Mouse (Mus musculus) intestine, embryonic 14.5 days (tissue): Measurements from ENCODE around the gene Vat1. TPM values are rescaled to one million over a fixed set of nuclear protein-coding genes. Genes with fewer than 3 reads are reported as not detected.

ENCODE experiments used
- ATAC-seq: fragments of 200-750 bp; cut with Nextera tagmentation; replicated peaks from 2 replicates; pipeline ENCODE4 v1.8.0; 2017; ENCODE audit warnings: low read depth, moderate number of reproducible peaks, moderate TSS enrichment, moderate library complexity; ENCODE audit not compliant: low FRiP score, low TSS enrichment
- DNase-seq: peaks from one replicate; pipeline ENCODE4 v3.0.0-alpha.2; 2018; ENCODE audit warnings: low spot score
- H3K27ac ChIP-seq: fragments of 300-500 bp; sonication (generic); 2 replicates; pipeline ENCODE4 v1.5.1; 2014; ENCODE audit warnings: low read depth, mild to moderate bottlenecking, control low read depth
- H3K27me3 ChIP-seq: fragments of 300-500 bp; sonication (generic); replicated peaks from 2 replicates; pipeline ENCODE4 v1.6.1; 2014; ENCODE audit warnings: low read length, control low read depth; ENCODE audit not compliant: control insufficient read depth, insufficient read depth
- H3K36me3 ChIP-seq: fragments of 300-500 bp; sonication (generic); 2 replicates; pipeline ENCODE4 v1.6.1; 2014; ENCODE audit warnings: low read length, control low read depth; ENCODE audit not compliant: control insufficient read depth, insufficient read depth
- H3K4me1 ChIP-seq: fragments of 300-500 bp; sonication (generic); replicated peaks from 2 replicates; pipeline ENCODE4 v1.6.1; 2014; ENCODE audit warnings: low read length, control low read depth, mixed read lengths; ENCODE audit not compliant: control insufficient read depth, insufficient read depth
- H3K4me2 ChIP-seq: fragments of 300-500 bp; sonication (generic); 2 replicates; pipeline ENCODE4 v1.6.1; 2014; ENCODE audit warnings: low read length
- H3K4me3 ChIP-seq: fragments of 300-500 bp; sonication (generic); 2 replicates; pipeline ENCODE4 v1.5.1; 2014; ENCODE audit warnings: low read depth, low read length, control low read depth, mixed read lengths
- H3K9ac ChIP-seq: fragments of 300-500 bp; sonication (generic); 2 replicates; pipeline ENCODE4 v1.6.1; 2014; ENCODE audit warnings: mild to moderate bottlenecking, low read length
- H3K9me3 ChIP-seq: fragments of 300-500 bp; sonication (generic); 2 replicates; pipeline ENCODE4 v1.6.1; 2016; ENCODE audit warnings: low read length, control low read depth; ENCODE audit not compliant: control insufficient read depth
- WGBS: fragments of 180-500 bp; shearing (Covaris S2); extraction: QIAGEN DNeasy Blood & Tissue Kit; methylation state at CpG from one replicate; pipeline ENCODE4 v1.1.7; 2014; 5-methylcytosine and 5-hydroxymethylcytosine counted together
- polyA plus RNA-seq: library from polyadenylated mRNA; unstranded; fragments of >200 nt; fragmentation: Nextera tagmentation; extraction: Ambion mirVana; gene quantifications from 2 replicates; pipeline ENCODE4 v1.2.1, GENCODE M21; 2014

Gene Vat1
- 50.7 and 60.0 TPM in 2 replicates for polyA plus RNA-seq

DNA sequence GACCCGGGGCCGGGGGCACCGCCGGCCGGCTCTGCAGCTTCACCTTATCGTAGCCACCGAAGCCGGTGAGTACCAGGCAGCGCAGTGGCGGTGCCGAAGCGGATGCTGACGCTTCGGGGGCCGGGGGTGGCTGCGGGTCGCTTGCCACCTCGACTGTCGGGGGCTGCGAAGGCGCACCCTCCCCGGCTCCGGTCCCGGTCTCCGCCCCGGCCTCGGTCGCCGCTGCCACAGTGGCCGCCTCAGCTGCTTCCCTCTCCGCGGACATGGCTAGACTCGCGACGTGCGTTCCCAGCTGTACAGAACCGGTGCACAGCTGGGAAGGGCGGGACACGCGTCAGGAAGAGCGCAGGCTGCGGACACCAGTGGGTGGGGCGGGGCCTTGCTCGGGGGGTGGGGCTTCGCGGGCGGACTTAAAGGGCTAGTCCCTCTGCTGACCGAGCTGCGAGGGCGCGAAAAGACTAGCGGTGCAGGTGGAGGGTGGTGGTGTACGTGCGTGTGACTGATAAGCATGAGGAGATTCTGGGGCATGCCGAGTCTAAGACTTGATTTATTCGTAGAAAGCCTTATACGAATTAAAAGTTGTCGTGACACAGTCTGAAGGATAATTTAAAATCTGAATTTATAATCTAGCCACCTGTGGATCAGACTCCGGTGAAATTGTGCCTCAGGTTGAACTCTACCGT lies at the start of gene Vat1:
Gene Vat1, minus strand, starts transcription at position 362 of the 683 bp plus-strand sequence.
- peak within 1 kb of the TSS; percentile 84 for H3K27ac ChIP-seq
- H3K4me2 ChIP-seq, result peak within 1 kb of the TSS; percentile 94
- DNase-seq, result peak; percentile 84
- peak; percentile 52 for ATAC-seq
- H3K9ac ChIP-seq, result peak within 1 kb of the TSS; percentile 53
- H3K9me3 ChIP-seq, result no peaks in the 10 kb centered on the region
- H3K4me1 ChIP-seq, result peaks cover 27% of the 10 kb centered on the region
- 1% methylated on average over 56 of the region's 60 CpGs for WGBS
- peaks cover 15% of the 10 kb centered on the region for H3K36me3 ChIP-seq
- H3K4me3 ChIP-seq, result peak within 1 kb of the TSS; percentile 72
- H3K27me3 ChIP-seq, result no peaks in the 10 kb centered on the region

DNA sequence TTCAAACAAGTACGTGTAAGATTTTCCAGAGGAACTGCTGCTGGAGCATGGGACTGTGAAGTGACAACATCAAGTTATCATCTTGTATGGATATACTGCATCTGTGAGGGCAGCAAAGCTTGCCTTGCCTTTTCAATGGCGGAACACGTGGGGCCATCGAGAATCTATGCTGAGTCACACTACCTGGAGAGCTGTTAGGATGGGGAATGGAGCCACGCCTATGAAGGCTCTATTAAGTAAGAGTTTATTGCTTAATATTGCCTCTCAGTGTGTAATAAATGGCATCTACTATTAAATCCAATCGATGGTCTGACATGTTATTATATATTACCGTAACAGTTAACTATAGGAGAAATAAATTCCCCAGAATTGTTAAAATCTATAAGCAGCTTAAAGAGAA lies 41.1 kb upstream of the Vat1 start:
- Histone ChIP-seq H3K36me3 (peaks cover 66% of the 10 kb centered on the region), H3K9ac (no peak overlapping the region), H3K27me3 (no peaks in the 10 kb centered on the region), H3K9me3 (no peaks in the 10 kb centered on the region), H3K4me3 (no peak overlapping the region), H3K27ac (no peak overlapping the region), H3K4me2 (no peak overlapping the region), H3K4me1 (no peaks in the 10 kb centered on the region)
- WGBS, result 89% methylated on average over 7 of the region's 7 CpGs
- no peak for DNase-seq
- no peak for ATAC-seq

DNA sequence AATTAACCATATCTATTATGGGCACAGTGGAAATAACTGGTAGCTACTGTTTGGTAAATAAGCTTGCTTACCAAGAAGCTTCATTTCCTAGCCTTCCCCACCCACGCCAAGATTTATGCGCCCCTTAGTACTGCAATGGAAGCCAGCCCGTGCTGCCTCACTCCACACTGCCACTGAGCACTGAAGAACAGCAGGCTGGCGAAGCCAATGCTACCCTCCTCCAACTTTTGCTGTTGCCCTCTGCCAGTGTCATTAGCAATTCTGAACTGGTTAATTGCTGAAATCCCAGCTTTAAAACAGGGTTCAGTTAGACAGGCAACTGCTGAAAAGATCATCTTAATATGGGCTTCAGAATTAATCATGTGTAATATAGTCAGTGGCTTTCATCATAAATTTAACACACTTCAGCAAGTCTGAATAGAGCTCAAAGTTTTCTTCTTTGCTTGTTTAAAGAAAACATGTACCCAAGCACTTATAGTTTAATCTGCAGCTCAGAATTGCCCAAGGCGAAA lies 40.3 kb upstream of the Vat1 start:
- 90% methylated on average over 5 of the region's 5 CpGs for WGBS

DNA sequence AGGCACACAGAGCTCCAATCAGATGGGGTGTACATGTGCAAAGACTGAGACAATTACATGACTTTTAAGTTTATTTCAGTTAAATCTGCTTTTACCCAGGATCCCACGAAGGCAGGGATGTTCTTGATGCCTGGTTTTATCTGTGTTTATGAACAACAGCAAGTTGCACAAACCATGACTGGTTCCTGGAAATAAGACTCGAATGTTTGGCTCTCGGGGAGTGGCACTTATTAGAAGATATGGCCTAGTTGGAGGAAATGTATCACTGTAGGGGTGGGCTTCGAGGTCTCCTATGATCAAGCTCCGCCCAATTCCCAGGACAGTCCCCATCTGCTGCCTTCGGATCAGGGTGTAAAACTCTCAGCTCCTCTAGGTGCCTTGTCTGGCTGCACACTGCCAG lies 20.1 kb upstream of the Vat1 start:
- no peak for ATAC-seq
- Histone ChIP-seq H3K4me2 (no peak overlapping the region), H3K4me3 (no peak overlapping the region), H3K36me3 (peaks cover 31% of the 10 kb centered on the region), H3K27me3 (no peaks in the 10 kb centered on the region), H3K27ac (no peak overlapping the region), H3K9me3 (no peaks in the 10 kb centered on the region), H3K9ac (no peak overlapping the region), H3K4me1 (0 out of 2 replicates have a peak, but pooled peaks cover under 1% of the 10 kb centered on the region)
- no peak for DNase-seq
- WGBS, result 54% methylated on average over 6 of the region's 6 CpGs

More for the DNA sequence above, 40.3 kb upstream of the Vat1 start:
- no peak overlapping the region for H3K4me3 ChIP-seq
- no peaks in the 10 kb centered on the region for H3K9me3 ChIP-seq
- H3K27ac ChIP-seq, result no peak overlapping the region
- DNase-seq (no peak), ATAC-seq (no peak)
- no peak overlapping the region for H3K4me2 ChIP-seq
- no peaks in the 10 kb centered on the region for H3K4me1 ChIP-seq
- H3K9ac ChIP-seq, result no peak overlapping the region
- no peaks in the 10 kb centered on the region for H3K27me3 ChIP-seq
- peaks cover 65% of the 10 kb centered on the region for H3K36me3 ChIP-seq

DNA sequence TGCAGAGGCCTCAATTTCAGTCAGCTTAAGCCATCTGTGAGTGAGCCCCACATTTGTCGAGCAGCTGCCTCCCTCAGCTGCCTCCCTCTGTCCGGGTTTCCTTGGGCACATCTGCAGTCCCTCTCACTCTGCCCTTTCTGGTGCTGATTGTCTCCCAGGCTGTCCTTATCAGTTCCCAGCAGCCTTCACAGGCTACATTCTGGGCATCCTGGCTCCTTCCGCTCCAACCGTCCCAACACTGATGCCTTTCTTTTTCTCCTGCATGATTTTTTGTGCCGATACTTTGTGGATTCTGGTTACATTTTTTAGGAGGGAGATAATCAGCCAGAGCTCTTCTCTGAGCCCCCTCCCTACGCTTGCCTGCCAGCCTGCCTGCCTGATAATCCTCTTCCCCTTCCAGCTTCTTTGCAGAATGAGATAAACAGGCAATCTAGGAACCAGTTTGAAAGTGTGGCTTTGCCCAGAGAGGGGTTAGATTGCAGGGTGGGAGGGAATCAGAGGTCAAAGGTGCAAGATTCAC lies 19.5 kb upstream of the Vat1 start:
- Histone ChIP-seq H3K4me2 (no peak overlapping the region), H3K4me1 (peaks cover 5% of the 10 kb centered on the region; the same call in 1 of the 2 replicates), H3K27me3 (no peaks in the 10 kb centered on the region), H3K4me3 (no peak overlapping the region), H3K9ac (no peak overlapping the region), H3K36me3 (peaks cover 31% of the 10 kb centered on the region), H3K27ac (no peak overlapping the region), H3K9me3 (no peaks in the 10 kb centered on the region)
- ATAC-seq, result no peak
- WGBS, result 34% methylated on average over 6 of the region's 6 CpGs
- no peak for DNase-seq

DNA sequence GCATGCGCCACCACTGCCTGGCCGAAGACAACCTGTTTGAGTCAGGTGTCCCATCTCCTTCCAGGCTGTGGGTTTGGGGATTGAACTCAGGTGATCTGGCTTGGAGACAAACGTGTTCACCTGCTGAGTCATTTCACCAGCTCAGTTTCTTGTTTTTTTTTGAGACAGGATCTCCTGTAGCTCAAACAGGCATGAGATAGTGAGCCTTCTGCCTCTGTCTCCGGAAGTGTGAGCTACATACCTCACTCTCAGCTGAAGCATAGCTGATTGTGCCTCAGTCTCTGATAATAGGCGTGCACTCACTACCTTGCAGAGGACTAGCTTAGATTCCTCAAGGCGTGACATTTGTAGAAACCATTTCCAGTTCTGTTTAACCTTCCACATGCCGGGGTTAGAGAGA lies 18.8 kb upstream of the Vat1 start:
- H3K27ac ChIP-seq, result no peak overlapping the region
- peaks cover 31% of the 10 kb centered on the region for H3K36me3 ChIP-seq
- ATAC-seq (no peak), DNase-seq (no peak)
- H3K4me2 ChIP-seq, result no peak overlapping the region
- no peak overlapping the region for H3K9ac ChIP-seq
- H3K4me3 ChIP-seq, result no peak overlapping the region
- H3K9me3 ChIP-seq, result no peaks in the 10 kb centered on the region
- WGBS, result 77% methylated on average over 7 of the region's 7 CpGs
- H3K4me1 ChIP-seq, result peaks cover 5% of the 10 kb centered on the region; the same call in 1 of the 2 replicates
- H3K27me3 ChIP-seq, result no peaks in the 10 kb centered on the region

DNA sequence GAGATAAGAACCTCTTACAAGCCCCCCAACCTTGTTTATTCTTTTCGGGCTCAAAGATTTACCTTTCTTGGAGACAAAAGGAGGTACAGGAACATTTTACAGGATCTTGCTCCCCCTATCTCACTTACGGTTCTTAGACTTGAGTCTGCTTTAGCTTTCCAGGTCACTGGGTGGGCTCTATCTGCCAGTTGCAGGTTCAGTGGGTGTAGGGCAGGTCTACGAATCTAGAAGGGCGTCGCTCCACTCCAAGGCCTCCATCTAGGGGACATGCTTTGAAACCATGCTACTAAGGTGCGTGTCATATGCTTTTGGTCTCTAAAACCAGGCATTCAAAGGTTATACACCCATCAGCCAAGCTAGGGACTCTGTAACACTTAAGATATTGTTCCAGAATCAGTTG lies 18.2 kb upstream of the Vat1 start:
- Histone ChIP-seq H3K27me3 (no peaks in the 10 kb centered on the region), H3K9ac (no peak overlapping the region), H3K36me3 (peaks cover 26% of the 10 kb centered on the region), H3K9me3 (no peaks in the 10 kb centered on the region), H3K4me3 (no peak overlapping the region), H3K4me2 (no peak overlapping the region), H3K4me1 (peaks cover 5% of the 10 kb centered on the region; the same call in 1 of the 2 replicates), H3K27ac (no peak overlapping the region; the same call in 1 of the 2 replicates)
- DNase-seq, result no peak
- WGBS, result 57% methylated on average over 6 of the region's 6 CpGs
- ATAC-seq, result no peak

DNA sequence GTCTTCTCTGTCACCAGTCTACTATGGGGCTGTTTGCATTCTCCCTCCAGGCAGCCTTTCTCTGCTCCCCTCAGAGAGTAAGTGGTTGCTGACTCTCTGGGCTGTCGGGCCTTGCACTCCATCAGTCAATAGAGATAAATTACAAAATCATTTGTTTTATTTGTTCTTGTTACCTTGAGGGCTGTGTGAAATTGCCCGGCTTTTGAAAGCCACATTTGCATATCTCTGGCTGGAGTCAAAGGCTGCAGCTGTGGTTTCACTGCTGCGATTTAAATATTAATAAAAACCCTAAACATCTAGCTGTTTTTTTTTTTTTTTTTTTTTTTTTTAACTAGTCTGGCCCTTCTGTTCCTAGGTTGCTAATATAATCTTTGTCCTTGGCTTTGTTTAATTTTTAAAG lies 17.8 kb upstream of the Vat1 start:
- Histone ChIP-seq H3K36me3 (peaks cover 21% of the 10 kb centered on the region), H3K9ac (no peak overlapping the region), H3K4me3 (no peak overlapping the region), H3K4me2 (no peak overlapping the region), H3K27me3 (no peaks in the 10 kb centered on the region), H3K27ac (no peak overlapping the region; the same call in 1 of the 2 replicates), H3K4me1 (peaks cover 5% of the 10 kb centered on the region; the same call in 1 of the 2 replicates), H3K9me3 (no peaks in the 10 kb centered on the region)
- DNase-seq (no peak), ATAC-seq (no peak)
- 29% methylated on average over 3 of the region's 3 CpGs for WGBS
